Mouse (Mus musculus) bone marrow macrophage, adult 2 months (primary cell): ENCODE data around the gene Tbc1d17.

Experiments
- CTCF ChIP-seq: IDR thresholded peaks from 2 replicates; pipeline ENCODE4 v1.5.1; 2012; ENCODE audit warnings: low read depth, mild to moderate bottlenecking, low read length, moderate library complexity
- POLR2A ChIP-seq: IDR thresholded peaks from 2 replicates; pipeline ENCODE4 v1.6.1; 2012; ENCODE audit warnings: mild to moderate bottlenecking, low read depth, low read length, borderline replicate concordance

GRCm38 (mm10) chr7:44855036-44855435 lies 6.2 kb upstream of the Tbc1d17 start:
- TF ChIP-seq CTCF, result 0 out of 2 replicates have a peak, but pooled peaks have one; percentile 17
- TF ChIP-seq POLR2A, result no peak
